Mouse (Mus musculus): ENCODE results near the gene Ovch2.
"Not testable (repeated sequence)": the region's sequence is repeated elsewhere in the genome, so short reads cannot be mapped to it uniquely, and the experiment has no call there.

Gene Ovch2

GRCm38 (mm10) chr7:107801108-107801507 lies at the start of gene Ovch2:
Gene Ovch2 (minus strand): TSS chr7:107801208.
- DNase-seq (ENCODE audit: low spot score): no peak

- not testable (repeated sequence) for DNase-seq (ENCODE audit: low spot score)
Observed at GRCm38 (mm10) chr7:107847390-107847789, 46.4 kb upstream of the Ovch2 start, which contains the start of gene Olfr470. Gene Olfr470 (minus strand): TSS chr7:107847490.

- peak; percentile 12 for DNase-seq (ENCODE audit: low spot score)
Observed at GRCm38 (mm10) chr7:107841719-107842118, 40.7 kb upstream of the Ovch2 start.

GRCm38 (mm10) chr7:107825441-107825840 lies 24.4 kb upstream of the Ovch2 start, which contains the start of gene Olfr469:
Gene Olfr469 (minus strand): TSS chr7:107825541.
- not testable (repeated sequence) for DNase-seq (ENCODE audit: low spot score)

GRCm38 (mm10) chr7:107823867-107824266 lies 22.9 kb upstream of the Ovch2 start:
- not testable (repeated sequence) for DNase-seq (ENCODE audit: low spot score)

GRCm38 (mm10) chr7:107819442-107819841 lies 18.4 kb upstream of the Ovch2 start:
- no peak for DNase-seq (ENCODE audit: low spot score)

- no peak for DNase-seq (ENCODE audit: low spot score)
Observed at GRCm38 (mm10) chr7:107811963-107812362, 11.0 kb upstream of the Ovch2 start, which contains the start of gene Olfr467. Gene Olfr467 (plus strand): TSS chr7:107812263.

- DNase-seq (ENCODE audit: low spot score): no peak
Observed at GRCm38 (mm10) chr7:107802138-107802537, 1.1 kb upstream of the Ovch2 start.

GRCm38 (mm10) chr7:107796500-107796899 lies 4.5 kb downstream of the Ovch2 start:
- DNase-seq (ENCODE audit: low spot score): no peak

- DNase-seq (ENCODE audit: low spot score): peak; percentile 50
Observed at GRCm38 (mm10) chr7:107787977-107788620, 12.9 kb downstream of the Ovch2 start.

- DNase-seq (ENCODE audit: low spot score): peak; percentile 22
Observed at GRCm38 (mm10) chr7:107779611-107780010, 21.4 kb downstream of the Ovch2 start.

GRCm38 (mm10) chr7:107778216-107778615 lies 22.8 kb downstream of the Ovch2 start:
- DNase-seq (ENCODE audit: low spot score): no peak

- DNase-seq (ENCODE audit: low spot score): no peak
Observed at GRCm38 (mm10) chr7:107770812-107771211, 30.2 kb downstream of the Ovch2 start.

- DNase-seq (ENCODE audit: low spot score): peak; percentile 80
Observed at GRCm38 (mm10) chr7:107757308-107758151, 43.5 kb downstream of the Ovch2 start, which contains the start of gene Cyb5r2. Gene Cyb5r2 (minus strand): TSS chr7:107758032.

GRCm38 (mm10) chr7:107756748-107757147 lies 44.3 kb downstream of the Ovch2 start:
- no peak for DNase-seq (ENCODE audit: low spot score)

- no peak for DNase-seq (ENCODE audit: low spot score)
Observed at GRCm38 (mm10) chr7:107755905-107756304, 45.1 kb downstream of the Ovch2 start.

GRCm38 (mm10) chr7:107752031-107752520 lies 48.9 kb downstream of the Ovch2 start:
- DNase-seq (ENCODE audit: low spot score): no peak

- DNase-seq (ENCODE audit: low spot score): no peak
Observed at GRCm38 (mm10) chr7:107749721-107750120, 51.3 kb downstream of the Ovch2 start.

GRCm38 (mm10) chr7:107749270-107749669 lies 51.7 kb downstream of the Ovch2 start:
- DNase-seq (ENCODE audit: low spot score): peak; percentile 71

- peak; percentile 76 for DNase-seq (ENCODE audit: low spot score)
Observed at GRCm38 (mm10) chr7:107747954-107748353, 53.1 kb downstream of the Ovch2 start.

GRCm38 (mm10) chr7:107747476-107747875 lies 53.5 kb downstream of the Ovch2 start:
- no peak for DNase-seq (ENCODE audit: low spot score)

- DNase-seq (ENCODE audit: low spot score): no peak
Observed at GRCm38 (mm10) chr7:107746036-107746435, 55.0 kb downstream of the Ovch2 start.

- peak; percentile 86 for DNase-seq (ENCODE audit: low spot score)
Observed at GRCm38 (mm10) chr7:107745111-107745510, 55.9 kb downstream of the Ovch2 start.
